Mouse (Mus musculus): Measurements from ENCODE around the gene Lrrc36.
A peak's percentile ranks its signal among the peaks of the same experiment; 100 is the strongest.

The Lrrc36 gene

DNA sequence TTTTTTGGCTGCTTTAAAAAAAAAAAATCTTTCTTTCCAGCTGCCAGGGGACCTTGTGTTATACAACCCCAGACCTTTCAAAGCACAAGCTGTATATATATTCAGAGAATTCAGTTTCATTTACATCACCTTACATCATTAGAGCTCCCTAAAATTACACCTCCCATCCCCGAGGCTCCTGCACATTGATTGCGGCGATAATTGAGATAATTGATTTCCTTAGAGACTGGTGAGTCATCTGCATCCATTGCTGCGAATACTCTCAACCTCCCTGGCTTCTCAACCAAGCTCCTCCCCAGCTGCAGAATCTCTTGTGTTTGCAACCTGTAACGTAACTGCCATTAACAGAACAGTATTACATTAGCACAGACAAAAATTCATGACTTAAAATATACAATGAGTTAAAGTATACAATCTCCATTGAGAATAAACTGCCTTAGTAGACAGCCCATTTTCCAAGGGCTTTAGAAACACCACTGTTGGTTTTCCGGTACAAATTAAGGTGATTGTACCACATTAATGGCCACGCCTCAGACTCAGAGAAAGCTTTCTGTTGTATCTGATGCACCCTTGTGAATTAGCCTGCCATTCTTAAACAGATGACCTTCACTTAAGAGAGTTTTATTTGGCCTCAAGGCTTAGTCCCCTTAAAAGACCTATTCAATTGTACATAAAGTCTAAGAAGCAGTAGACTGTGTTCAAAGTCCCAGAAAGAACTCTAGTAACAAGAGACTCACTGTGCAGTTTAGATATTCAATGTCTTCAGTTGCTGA, 18.6 kb downstream of the Lrrc36 start:
- DNase-seq (ENCODE audit: low read depth, low spot score): peak; percentile 44

DNA sequence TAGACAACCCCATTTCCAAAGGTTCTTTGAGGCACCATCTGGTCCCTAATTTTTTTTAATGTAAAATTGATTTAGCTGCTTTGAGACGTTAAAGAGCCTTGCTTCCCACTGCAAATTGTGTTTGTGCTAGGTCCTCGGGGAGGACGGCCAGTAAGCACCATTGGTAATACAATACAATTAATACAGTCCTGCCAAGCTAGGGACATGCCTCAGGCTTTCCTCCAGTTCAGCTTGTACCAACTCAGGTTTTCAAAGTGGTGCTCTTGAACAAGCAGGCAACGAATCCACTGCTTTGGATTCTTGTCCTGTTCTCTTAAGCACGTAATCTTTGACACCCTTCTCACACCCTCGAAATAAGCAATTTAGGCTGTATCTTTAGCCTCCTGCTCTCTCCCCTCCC, 19.6 kb downstream of the Lrrc36 start:
- no peak for DNase-seq (ENCODE audit: low read depth, low spot score)

GRCm38 (mm10) chr8:105433511-105433910, 20.1 kb downstream of the Lrrc36 start:
- DNase-seq (ENCODE audit: low read depth, low spot score): no peak

DNA sequence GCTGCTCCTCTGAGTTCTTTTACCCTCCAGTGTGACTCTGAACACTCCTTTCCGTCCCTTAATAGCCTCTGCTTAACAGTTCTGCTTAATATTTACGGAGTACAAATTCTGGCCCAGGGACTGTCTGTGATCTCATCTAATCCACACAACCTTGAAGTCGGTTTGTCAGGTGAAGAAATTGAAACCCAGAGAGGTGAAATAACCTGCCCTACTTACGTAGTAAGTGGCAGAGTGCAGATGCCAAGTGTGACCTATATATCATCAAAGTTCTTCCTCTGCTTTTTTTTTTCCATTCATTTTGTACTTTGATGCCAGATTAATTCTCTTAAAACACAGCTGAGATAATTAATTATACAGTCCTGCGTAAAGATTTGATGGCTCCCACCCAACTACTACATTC, 20.8 kb downstream of the Lrrc36 start:
- no peak for DNase-seq (ENCODE audit: low read depth, low spot score)

DNA sequence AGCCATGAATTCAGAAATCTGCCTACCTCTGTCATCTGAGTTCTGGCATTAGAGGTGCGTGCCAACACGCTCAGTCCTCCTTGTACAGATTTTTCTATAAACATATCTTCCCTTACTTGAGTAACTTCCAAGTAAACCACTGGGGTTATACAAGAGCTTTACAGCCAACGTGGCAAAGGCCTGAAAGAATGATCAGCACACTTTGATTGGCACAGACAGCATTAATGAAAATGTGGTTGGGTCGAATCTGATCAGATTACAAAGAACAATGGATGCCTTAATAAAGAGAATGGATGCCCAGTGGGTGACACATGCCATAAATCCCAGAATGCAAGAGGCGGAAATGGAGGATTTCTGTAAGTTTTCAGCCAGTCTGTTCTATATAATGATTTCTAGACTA, 22.8 kb downstream of the Lrrc36 start:
- DNase-seq (ENCODE audit: low read depth, low spot score): no peak

DNA sequence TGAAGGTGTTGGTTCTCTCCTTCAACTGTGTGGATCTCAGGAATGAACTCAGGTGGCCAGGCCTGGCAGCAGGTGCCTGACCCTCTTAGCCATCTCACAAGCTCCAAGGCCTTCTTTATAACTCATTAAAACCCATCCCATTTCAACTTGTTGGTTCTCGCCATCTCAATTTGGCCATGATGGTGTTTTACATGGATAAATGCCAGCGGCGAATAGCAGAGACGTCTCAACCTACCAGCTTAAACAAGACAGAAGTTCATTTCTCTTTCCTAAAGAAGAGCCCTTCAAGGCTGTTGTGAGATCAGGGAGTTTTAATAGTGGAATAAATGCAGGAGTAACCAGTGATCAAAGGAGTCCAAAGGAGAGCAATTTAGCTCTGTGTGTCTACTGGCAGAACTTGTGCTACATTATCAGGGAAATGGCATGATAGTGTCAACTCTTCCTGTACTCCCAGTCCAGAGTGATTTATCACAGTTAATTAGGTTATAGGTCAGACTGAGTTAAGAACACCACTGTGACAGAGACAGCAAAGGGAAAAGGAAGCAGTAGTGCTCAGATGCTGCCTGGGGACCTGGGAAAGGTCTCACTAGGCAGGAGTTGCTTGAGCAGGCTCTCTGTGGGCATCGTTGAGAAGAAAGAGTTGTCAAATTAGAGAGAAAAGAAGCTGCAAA, 23.8 kb downstream of the Lrrc36 start:
- DNase-seq (ENCODE audit: low read depth, low spot score): no peak

GRCm38 (mm10) chr8:105438865-105439264, 25.5 kb downstream of the Lrrc36 start:
- DNase-seq (ENCODE audit: low read depth, low spot score): peak; percentile 90

DNA sequence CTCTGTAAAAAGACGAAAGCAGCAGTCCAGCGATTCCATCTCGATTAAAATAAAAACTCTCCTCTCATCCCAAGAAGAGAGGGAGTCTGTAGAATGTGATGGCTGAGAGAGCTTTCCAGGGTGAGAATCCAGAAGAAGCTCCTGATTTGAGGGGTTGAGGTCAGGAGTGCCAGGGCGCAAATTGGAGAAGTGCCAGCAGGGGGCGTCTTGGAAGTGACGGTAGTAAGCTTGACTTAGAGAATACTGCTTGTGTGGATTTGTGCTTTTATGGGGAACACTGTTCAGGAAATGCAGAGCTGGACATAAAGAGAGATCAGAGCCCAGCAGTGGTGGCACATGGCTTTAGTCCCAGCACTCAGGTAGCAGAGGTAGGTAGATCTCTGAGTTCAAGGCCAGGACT, 28.1 kb downstream of the Lrrc36 start:
- peak; percentile 81 for DNase-seq (ENCODE audit: low read depth, low spot score)

DNA sequence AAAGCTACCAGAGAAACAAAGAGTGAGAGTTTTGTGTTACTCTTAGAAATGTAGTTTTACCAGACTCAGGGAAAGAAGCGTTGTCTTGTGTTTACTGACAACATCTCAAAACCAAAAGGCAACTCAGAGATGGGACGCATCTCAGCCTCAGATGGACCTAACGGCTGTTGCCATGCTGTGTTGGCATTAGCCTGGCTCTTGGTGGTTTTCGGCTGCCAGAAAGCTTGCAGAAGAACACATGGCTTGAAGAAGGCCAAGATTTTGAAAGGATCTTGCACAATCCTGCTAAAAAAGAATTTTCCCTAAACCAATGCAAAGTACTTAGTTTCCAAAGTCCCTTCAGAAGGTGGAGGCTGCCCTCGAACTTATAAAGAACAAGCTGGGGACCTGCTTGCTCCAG, 29.3 kb downstream of the Lrrc36 start:
- no peak for DNase-seq (ENCODE audit: low read depth, low spot score)

DNA sequence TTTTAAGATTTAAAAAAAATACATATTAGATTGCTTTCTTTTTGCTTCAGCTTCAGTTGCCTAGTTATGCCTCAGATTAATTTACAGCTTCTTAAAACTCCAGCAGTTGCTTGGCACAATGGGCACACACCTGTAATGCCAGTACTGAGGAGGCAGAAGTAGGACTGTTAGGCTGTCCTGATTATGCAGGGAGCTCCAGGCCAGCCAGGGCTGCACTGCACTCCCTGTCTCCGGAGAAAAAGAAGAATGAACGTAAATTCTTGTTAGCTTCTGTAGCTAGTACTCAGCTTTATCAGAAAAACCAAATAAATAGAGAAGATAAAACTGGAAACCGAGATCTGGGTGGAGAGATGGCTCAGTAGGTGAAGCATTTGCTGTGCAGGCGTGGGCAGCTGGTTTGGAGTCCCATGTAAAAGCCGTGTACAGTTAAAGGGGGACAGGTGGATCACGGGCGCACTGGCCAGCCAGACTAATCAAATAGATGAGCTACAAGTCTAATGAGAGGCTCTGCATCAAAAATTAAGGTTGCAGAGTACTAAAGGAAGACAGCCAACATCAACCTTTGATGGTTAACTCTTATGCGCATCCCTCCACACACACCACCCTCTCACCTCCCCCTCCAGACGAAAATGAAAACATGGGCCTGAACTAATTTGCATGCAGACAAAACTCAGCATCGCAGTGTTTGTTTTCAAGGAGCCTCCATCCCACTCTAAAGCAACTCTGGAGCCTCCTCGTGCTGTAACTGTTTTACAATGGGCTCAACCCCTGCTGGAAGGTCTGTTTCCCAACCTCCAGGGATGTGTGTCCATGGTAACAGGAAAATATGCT, 32.1 kb downstream of the Lrrc36 start:
- peak; percentile 36 for DNase-seq (ENCODE audit: low read depth, low spot score)

- DNase-seq (ENCODE audit: low read depth, low spot score): no peak
Observed at GRCm38 (mm10) chr8:105446127-105446552, 32.8 kb downstream of the Lrrc36 start.

DNA sequence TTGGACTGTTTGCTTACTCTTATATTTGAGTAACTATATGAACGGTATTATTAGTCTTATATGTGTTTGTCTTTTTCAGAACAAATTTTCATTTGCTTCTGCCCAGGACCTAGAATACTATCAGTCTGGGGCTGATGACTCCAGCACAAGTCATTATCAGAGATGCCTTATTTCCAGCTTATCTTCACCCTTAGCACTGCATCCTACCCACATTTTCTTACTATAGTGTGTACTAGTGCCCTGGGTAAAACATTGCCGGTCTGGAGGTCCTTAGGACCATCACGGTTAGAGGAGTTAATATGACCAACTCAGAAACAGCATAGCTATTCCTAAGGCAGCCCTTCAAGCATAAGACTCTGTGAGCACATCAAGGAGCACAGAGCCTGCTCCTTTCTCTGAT, 34.8 kb downstream of the Lrrc36 start:
- no peak for DNase-seq (ENCODE audit: low read depth, low spot score)

DNA sequence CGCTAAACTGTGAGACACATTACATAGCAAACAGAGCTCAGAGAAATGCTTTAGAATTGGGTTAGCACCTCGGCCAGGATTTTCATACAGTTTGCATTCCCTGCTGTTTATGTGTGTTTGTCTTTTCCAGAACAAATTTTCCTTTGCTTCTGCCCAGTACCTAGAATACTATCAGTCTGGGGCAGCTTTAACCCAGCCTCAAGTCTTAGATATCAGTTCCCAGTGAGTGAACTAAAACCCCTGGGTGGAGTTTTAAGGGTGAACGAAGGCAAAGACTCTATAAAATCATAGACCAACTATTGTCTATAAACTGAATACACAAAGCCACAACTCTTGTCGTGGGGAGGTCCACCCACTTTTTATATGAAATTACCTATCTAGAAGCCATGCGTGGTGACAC, 35.2 kb downstream of the Lrrc36 start:
- DNase-seq (ENCODE audit: low read depth, low spot score): no peak

DNA sequence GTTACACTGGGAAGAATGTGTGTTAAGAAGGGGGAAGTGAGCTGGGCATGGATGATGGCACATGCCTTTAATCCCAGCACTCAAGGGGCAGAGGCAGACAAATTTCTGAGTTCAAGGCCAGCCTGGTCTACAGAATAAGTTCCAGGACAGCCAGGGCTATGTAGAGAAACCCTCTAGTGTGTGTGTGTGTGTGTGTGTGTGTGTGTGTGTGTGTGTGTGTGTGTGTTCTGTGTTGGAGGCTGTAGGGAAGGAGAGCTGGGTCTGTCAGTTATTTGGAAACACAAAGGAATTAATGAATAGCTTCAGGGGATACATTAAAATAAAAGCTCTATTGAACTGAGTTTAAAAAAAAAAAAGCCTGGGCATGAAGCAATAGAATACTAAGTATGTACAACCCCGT, 37.6 kb downstream of the Lrrc36 start:
- no peak for DNase-seq (ENCODE audit: low read depth, low spot score)

- no peak for DNase-seq (ENCODE audit: low read depth, low spot score)
Observed at GRCm38 (mm10) chr8:105451903-105452603, 38.7 kb downstream of the Lrrc36 start.

GRCm38 (mm10) chr8:105453296-105453695, 39.9 kb downstream of the Lrrc36 start:
- DNase-seq (ENCODE audit: low read depth, low spot score): no peak

GRCm38 (mm10) chr8:105454088-105454487, 40.7 kb downstream of the Lrrc36 start:
- no peak for DNase-seq (ENCODE audit: low read depth, low spot score)

DNA sequence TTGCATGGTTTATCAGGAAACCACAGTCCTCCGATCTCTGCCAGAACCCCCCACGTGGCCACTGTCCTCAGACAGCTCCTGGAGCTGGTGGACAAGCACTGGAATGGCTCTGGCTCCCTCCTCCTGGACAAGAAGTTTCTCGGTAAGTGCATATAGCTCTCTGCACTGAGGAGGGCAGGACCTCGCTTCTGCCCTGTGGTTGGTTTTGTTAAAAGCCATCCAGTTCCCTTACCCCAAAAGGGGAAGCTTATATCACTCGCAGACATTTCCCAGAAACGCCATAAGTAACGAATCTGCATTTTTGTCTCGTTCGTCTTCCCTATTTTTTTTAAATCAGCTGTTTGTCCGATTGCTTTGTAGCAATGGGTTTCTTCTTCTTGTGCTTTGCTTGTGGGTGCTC, 41.8 kb downstream of the Lrrc36 start:
- DNase-seq (ENCODE audit: low read depth, low spot score): no peak

DNA sequence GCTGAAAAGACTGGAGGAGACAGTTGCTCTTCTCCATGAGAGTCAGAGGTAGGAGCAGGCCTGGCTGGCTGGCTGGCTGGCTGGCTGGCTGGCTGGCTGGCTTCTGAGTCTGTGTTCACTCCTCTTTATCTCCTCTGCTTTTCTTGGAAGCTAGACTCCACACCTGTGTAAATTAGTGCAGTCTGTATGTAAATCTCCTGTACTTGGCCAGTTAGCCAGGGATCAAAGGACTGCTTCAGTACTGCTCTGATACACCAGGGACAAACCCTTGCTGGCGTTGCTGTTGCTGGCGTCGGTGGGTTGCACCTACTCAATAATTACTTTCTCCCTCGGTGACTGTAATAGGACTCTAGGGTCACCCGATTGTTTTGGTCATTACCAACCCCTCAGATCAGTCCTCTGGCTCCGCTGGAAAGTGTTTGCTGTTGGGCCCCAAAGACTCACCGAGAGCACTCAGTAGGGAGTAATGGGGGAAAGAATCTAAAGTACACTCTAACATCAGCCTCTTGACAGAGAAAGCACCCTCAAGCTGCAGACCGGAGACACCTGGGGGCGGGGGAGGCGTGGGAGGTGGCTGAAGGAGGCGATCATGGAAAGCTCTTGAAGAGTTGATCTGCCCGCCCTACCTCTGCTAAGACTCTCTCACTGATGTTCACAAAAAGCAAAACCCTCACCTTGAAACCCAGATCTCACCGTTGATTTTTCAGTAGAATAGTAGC, 47.9 kb downstream of the Lrrc36 start:
- DNase-seq (ENCODE audit: low read depth, low spot score): no peak

GRCm38 (mm10) chr8:105464595-105464994, 51.2 kb downstream of the Lrrc36 start:
- no peak for DNase-seq (ENCODE audit: low read depth, low spot score)

GRCm38 (mm10) chr8:105466246-105466645, 52.9 kb downstream of the Lrrc36 start:
- no peak for DNase-seq (ENCODE audit: low read depth, low spot score)
